Mouse (Mus musculus) liver, adult 2 months (tissue): ENCODE measurements at regions not wholly inside any gene's neighbourhood (a gene's known extent, or its start where the extent isn't known, plus 50 kb on each side); places are given as distances from the start of the nearest gene placed in this dataset.

Experiments
- DNase-seq: peaks from one replicate; pipeline ENCODE4 v3.0.0-alpha.2; 2011; ENCODE audit warnings: low read depth, low spot score; ENCODE audit errors: extremely low read depth
- H3K27ac ChIP-seq: fragments of 200-500 bp; replicated peaks from 2 replicates; pipeline ENCODE4 v1.5.1; 2012; ENCODE audit warnings: low read depth, mild to moderate bottlenecking, control low read depth, inconsistent platforms, low read length; ENCODE audit not compliant: insufficient read depth
- H3K27me3 ChIP-seq: fragments of 200-500 bp; 2 replicates; pipeline ENCODE4 v1.6.1; 2012; ENCODE audit warnings: mild to moderate bottlenecking, moderate library complexity, low read length, inconsistent platforms; ENCODE audit not compliant: control insufficient read depth, insufficient read depth
- H3K36me3 ChIP-seq: fragments of 200-500 bp; 2 replicates; pipeline ENCODE4 v1.6.1; 2012; ENCODE audit warnings: low read length, inconsistent platforms; ENCODE audit not compliant: control insufficient read depth, insufficient read depth
- H3K4me1 ChIP-seq: fragments of 200-500 bp; 2 replicates; pipeline ENCODE4 v1.6.1; 2011; ENCODE audit warnings: low read length; ENCODE audit not compliant: control insufficient read depth, insufficient read depth
- H3K4me3 ChIP-seq: fragments of 200-500 bp; 2 replicates; pipeline ENCODE4 v1.5.1; 2011; ENCODE audit warnings: low read depth, mild to moderate bottlenecking, control low read depth, low read length, moderate library complexity; ENCODE audit not compliant: insufficient read depth
- H3K79me2 ChIP-seq: fragments of 200-500 bp; 2 replicates; pipeline ENCODE4 v1.6.1; 2012; ENCODE audit warnings: inconsistent platforms, mild to moderate bottlenecking, low read length, moderate library complexity; ENCODE audit not compliant: control insufficient read depth, insufficient read depth
- H3K9ac ChIP-seq: fragments of 200-500 bp; 2 replicates; pipeline ENCODE4 v1.6.1; 2012; ENCODE audit warnings: low read depth, mild to moderate bottlenecking, control low read depth, inconsistent platforms, low read length
- CTCF ChIP-seq: fragments of 200-500 bp; IDR thresholded peaks from 2 replicates; pipeline ENCODE4 v1.5.1; 2011; ENCODE audit warnings: low read depth, low read length, control low read depth
- POLR2A ChIP-seq: fragments of 200-500 bp; IDR thresholded peaks from 2 replicates; pipeline ENCODE4 v1.6.1; 2011; ENCODE audit warnings: low read length, control low read depth; ENCODE audit not compliant: insufficient read depth; ENCODE audit errors: extremely low read depth
- WGBS: fragments of 180-500 bp; shearing (Covaris S2); methylation state at CpG from one replicate; pipeline ENCODE4 v1.1.7; 2018; 5-methylcytosine and 5-hydroxymethylcytosine counted together

DNA sequence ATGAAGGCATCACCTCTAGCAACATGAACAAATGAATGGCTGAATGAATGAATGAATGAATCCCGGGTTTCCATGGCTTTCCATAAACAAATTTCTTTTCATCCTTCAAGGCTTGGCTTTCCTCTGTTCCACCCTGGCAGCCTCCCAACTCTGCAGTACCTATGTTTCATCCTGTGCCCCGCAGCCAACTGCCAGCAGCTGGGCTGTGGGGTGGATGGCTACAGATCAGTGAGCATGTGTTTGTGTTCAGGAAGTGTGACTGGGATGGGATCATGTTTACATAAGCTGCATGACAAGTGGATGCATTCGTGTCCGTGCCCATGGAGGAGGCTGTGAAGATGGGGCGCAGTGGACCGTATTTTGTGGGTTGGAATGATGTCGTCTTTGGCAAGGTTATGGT is 200.5 kb upstream of the Sulf2 start:
- TF ChIP-seq CTCF = no peak
- TF ChIP-seq POLR2A = no peak
- Histone ChIP-seq H3K36me3 (no peaks in the 10 kb centered on the region), H3K27ac (no peak overlapping the region), H3K4me1 (no peaks in the 10 kb centered on the region), H3K9ac (no peak overlapping the region), H3K4me3 (no peak overlapping the region), H3K79me2 (no peaks in the 10 kb centered on the region), H3K27me3 (no peaks in the 10 kb centered on the region)
- 81% methylated on average over 7 of the region's 7 CpGs for WGBS
- DNase-seq = no peak

DNA sequence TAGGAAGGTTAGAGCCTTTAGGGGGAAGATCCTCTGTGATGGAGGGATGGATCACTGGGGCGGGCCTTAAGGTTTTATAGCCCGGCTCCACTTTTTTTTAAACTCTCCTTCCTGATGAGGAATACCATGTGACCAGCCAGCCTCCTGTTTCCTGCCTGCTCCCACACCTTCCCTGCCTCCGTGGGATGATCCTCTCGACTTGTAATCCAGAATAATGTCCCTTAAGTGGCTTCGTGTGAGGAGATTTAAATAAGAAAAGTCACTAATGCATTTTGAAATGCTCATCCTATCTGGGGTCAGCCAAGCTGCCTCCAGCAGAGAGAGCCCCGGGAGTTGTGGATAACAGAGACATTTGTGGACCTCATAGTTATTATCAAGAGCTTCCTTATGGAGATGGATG is 200.0 kb upstream of the Sulf2 start:
- H3K79me2 ChIP-seq = no peaks in the 10 kb centered on the region
- TF ChIP-seq CTCF (no peak), POLR2A (no peak)

DNA sequence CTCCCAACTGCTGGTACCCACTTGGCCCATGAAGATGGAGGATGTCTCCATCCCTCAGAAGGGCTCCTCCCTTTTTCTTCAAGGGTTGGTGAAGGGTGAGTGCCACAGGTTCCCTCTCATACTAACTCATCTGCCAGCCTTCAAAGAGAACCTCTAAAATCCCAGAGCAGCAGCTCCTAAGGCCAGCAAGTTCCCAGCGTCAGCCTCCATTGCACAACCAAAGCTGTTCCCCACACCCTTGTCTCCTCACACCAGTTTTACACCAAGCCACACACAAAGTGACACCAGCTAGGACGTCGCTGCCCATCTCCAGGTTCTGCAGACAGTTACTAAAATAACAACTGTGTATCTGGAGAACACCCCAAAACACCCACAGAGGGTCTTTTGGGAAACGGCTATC is 198.9 kb upstream of the Sulf2 start:
- Histone ChIP-seq H3K9ac (no peak overlapping the region), H3K79me2 (no peaks in the 10 kb centered on the region), H3K36me3 (no peaks in the 10 kb centered on the region), H3K4me1 (no peaks in the 10 kb centered on the region), H3K27ac (no peak overlapping the region), H3K27me3 (no peaks in the 10 kb centered on the region), H3K4me3 (no peak overlapping the region)
- no peak for TF ChIP-seq POLR2A
- no peak for TF ChIP-seq CTCF
- WGBS = 87% methylated on average over 4 of the region's 4 CpGs
- no peak for DNase-seq

More for the DNA sequence above, 200.0 kb upstream of the Sulf2 start:
- Histone ChIP-seq H3K27ac (no peak overlapping the region), H3K36me3 (no peaks in the 10 kb centered on the region), H3K9ac (no peak overlapping the region), H3K27me3 (no peaks in the 10 kb centered on the region), H3K4me1 (no peaks in the 10 kb centered on the region), H3K4me3 (no peak overlapping the region)
- DNase-seq = no peak
- WGBS = 68% methylated on average over 6 of the region's 6 CpGs

DNA sequence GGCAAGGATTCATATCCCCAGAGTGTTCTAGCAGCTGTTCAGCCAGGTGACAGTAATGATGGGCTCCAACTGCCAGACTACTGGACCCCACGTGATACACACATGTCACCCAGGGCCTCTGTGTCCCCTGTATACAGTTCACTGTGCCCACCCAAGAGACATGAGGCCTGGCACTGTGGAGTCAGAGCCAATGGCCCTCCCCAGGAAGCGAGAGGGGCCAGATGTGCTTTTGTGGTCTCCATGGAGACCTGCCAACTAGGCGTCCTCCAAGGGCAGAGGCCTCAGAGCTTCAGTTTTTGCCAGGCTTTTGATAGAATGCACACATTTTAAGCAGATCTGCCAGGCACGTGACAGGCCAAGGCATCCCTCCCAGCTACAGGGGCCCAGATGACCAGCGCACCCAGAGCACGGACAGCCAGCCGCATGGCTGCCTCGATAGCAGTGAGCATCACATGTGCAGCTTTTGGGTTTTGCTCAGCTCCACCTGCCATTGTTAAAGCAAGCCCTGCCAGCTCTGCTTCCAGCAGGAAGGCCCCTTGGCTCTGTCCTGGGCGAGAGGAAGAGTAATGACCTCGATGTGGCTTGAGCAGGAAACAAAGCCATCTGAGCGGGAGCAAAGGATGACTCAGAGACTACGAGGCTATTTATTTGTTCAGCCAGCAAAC is 198.1 kb upstream of the Sulf2 start:
- Histone ChIP-seq H3K27ac (no peak overlapping the region), H3K36me3 (no peaks in the 10 kb centered on the region), H3K27me3 (no peaks in the 10 kb centered on the region), H3K4me3 (no peak overlapping the region), H3K4me1 (no peaks in the 10 kb centered on the region), H3K79me2 (no peaks in the 10 kb centered on the region), H3K9ac (no peak overlapping the region)
- TF ChIP-seq CTCF (no peak), POLR2A (no peak)
- WGBS = 67% methylated on average over 12 of the region's 12 CpGs
- no peak for DNase-seq

DNA sequence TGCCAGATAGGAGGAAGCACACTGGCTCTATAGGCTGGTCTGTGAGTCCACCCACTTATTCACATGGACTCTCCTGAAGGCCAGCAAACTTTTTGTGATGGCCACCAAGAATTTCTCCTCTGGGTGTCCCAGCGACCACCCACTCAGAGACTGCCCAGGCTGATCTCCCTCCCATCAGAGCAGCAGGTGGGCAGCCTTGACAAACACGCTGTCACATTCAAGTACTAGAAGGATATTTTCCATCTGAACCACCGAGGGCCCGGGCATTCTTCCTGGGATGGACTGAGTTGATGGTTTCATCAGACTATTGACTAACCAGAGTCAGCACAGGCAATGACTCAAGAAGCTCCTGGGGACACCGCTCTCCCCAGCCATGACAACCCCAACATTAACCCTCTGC is 196.5 kb upstream of the Sulf2 start:
- H3K79me2 ChIP-seq = no peaks in the 10 kb centered on the region
- H3K4me3 ChIP-seq = no peak overlapping the region
- H3K4me1 ChIP-seq = no peaks in the 10 kb centered on the region
- DNase-seq = no peak
- TF ChIP-seq POLR2A (no peak), CTCF (no peak)
- H3K36me3 ChIP-seq = no peaks in the 10 kb centered on the region
- 84% methylated on average over 5 of the region's 5 CpGs for WGBS
- H3K27me3 ChIP-seq = no peaks in the 10 kb centered on the region
- H3K27ac ChIP-seq = no peak overlapping the region
- H3K9ac ChIP-seq = no peak overlapping the region

DNA sequence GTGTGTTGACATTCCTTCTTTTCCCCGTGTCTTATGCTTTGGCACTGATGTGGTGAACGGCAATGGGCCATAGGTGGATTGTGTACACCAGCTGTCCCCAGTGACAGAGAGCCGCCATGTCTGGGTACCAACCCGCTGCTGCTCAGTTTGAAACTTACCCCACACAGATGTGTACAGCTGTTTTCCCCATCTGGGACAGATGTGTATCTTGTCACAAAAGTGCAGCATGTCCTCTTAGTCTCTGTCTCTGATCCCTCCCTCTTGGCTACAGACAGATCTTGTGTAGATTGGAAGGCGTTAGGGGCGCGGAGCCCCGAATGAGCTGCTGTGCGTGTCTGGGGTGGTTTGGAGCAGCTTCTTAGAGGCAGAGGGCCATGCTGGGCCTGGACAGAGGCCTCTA is 196.1 kb upstream of the Sulf2 start:
- no peak overlapping the region for H3K9ac ChIP-seq
- H3K79me2 ChIP-seq = no peaks in the 10 kb centered on the region
- H3K27me3 ChIP-seq = no peaks in the 10 kb centered on the region
- H3K36me3 ChIP-seq = no peaks in the 10 kb centered on the region
- DNase-seq = no peak
- TF ChIP-seq POLR2A (no peak), CTCF (no peak)
- H3K4me3 ChIP-seq = no peak overlapping the region
- 93% methylated on average over 9 of the region's 9 CpGs for WGBS
- no peak overlapping the region for H3K27ac ChIP-seq
- H3K4me1 ChIP-seq = no peaks in the 10 kb centered on the region
